Mouse (Mus musculus): Measurements from ENCODE around the gene Foxp2.
A peak's percentile ranks its signal among the peaks of the same experiment; 100 is the strongest.

DNA sequence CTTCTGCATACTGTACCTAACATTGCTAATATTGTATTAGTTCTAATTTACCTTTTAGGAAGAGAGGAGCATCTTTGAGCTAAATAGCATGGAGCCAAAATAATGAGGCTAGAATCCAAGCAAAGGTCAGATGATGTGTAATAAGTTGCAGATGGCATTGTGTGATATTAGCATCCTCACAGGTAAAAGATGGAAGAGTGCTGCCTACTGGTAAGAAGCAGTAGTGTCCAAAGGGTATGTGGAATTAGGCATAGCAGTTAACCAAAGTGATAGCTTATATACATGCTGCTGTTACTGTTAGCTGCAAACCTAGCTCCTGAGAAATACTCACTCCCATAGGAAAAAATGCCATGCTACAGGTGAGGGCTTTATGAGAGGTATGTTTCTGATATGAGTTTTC, 275.6 kb downstream of the Foxp2 start:
- TF ChIP-seq CTCF (IDR thresholded peaks at IDR 0.05; ENCODE audit: borderline replicate concordance, extremely low read depth, insufficient read depth, insufficient read length) = peak; percentile 12; the same call in 1 of the 2 replicates
- TF ChIP-seq POLR2A (IDR thresholded peaks at IDR 0.05; ENCODE audit: borderline replicate concordance, extremely low read depth, insufficient read depth, insufficient read length, poor library complexity, severe bottlenecking) = no peak

All from brain, embryonic 14.5 days (tissue).